Mouse (Mus musculus) cortical plate, adult 2 months (tissue): ENCODE data around the gene Kif26b.

Experiments used
- CTCF ChIP-seq: fragments of 200-500 bp; IDR thresholded peaks from 2 replicates; pipeline ENCODE4 v1.5.1; 2011; ENCODE audit warnings: mild to moderate bottlenecking, control low read depth, low read length; ENCODE audit not compliant: insufficient read depth; ENCODE audit errors: extremely low read depth
- POLR2A ChIP-seq: fragments of 200-500 bp; IDR thresholded peaks from 2 replicates; pipeline ENCODE4 v1.6.1; 2011; ENCODE audit warnings: mild to moderate bottlenecking, low read length, control low read depth; ENCODE audit not compliant: insufficient read depth; ENCODE audit errors: extremely low read depth

DNA sequence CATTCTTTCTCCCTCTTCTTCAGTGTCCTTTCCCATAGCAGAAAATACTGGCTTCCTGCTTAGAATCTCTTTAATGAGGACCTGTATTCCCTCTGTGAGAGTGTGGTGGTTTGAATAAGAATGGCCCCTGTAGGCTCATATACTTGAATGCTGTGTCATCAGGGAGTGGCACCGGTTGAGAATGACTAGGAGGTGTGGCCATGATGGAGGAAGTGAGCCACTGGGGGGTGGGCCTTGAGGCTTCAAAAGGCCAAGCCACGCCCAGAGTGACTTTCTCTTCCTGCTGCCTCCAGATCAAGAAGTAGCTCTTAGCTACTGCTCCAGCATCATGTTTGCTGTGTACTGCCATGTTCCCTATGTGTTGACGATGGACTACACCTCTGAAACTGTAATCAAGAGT, 15.7 kb downstream of the Kif26b start:
- TF ChIP-seq CTCF (no peak), POLR2A (no peak)
